Mouse (Mus musculus) brain, adult 2 months (tissue): ENCODE measurements around the gene Pygm.

Source experiments
- DNase-seq: peaks from one replicate; pipeline ENCODE4 v3.0.0; 2011; ENCODE audit warnings: low read depth, low spot score

Pygm gene

GRCm38 (mm10) chr19:6384128-6384527 lies at the start of gene Pygm:
Pygm (plus strand) TSS chr19:6384399.
- peak; percentile 73 for DNase-seq

GRCm38 (mm10) chr19:6334673-6335457 lies 49.3 kb upstream of the Pygm start, which contains the start of gene Men1:
Men1 (plus strand) TSS chr19:6334979.
- peak; percentile 100 for DNase-seq

GRCm38 (mm10) chr19:6335458-6335827 lies 48.8 kb upstream of the Pygm start:
- peak; percentile 34 for DNase-seq

DNA sequence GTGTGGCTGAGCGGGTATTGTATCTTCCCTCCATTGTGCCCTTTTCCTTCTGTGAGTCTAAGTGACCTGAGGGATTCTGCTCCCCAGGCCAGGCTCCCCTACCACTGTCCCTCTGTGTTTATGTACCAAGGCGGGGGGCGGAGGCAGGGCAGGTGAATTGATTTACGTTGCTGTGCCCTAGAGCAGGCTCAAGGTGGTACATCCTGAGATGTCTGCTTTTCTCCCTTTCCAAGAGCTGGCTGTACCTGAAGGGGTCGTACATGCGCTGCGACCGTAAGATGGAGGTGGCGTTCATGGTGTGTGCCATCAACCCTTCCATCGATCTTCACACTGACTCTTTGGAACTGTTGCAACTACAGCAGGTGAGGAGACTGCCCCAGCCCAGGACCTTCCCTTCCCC lies 47.3 kb upstream of the Pygm start:
- DNase-seq: no peak

GRCm38 (mm10) chr19:6338171-6338570 lies 46.0 kb upstream of the Pygm start:
- no peak for DNase-seq

DNA sequence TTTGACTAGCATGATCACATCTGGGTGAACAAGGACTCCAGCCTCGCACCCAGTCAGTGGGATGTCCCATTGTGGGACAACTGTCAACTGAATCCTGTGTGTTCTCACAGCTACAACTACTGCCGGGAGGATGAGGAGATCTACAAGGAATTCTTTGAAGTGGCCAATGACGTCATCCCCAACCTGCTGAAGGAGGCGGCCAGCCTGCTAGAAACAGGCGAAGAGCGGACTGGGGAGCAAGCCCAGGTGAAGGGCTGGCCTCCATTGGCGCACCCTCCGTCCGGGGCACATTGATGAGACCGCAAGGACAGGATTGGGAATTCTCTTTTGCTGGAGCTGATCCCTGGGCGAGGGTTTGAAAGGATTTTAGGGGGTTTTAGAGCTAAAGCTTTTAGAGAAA lies 45.5 kb upstream of the Pygm start:
- DNase-seq: no peak

GRCm38 (mm10) chr19:6339191-6339590 lies 45.0 kb upstream of the Pygm start:
- no peak for DNase-seq

- DNase-seq: no peak
Observed at GRCm38 (mm10) chr19:6339890-6340504, 44.2 kb upstream of the Pygm start.

GRCm38 (mm10) chr19:6340524-6341452 lies 43.4 kb upstream of the Pygm start, which contains the start of gene Map4k2:
Map4k2 (plus strand) TSS chr19:6341135.
- peak; percentile 88 for DNase-seq

DNA sequence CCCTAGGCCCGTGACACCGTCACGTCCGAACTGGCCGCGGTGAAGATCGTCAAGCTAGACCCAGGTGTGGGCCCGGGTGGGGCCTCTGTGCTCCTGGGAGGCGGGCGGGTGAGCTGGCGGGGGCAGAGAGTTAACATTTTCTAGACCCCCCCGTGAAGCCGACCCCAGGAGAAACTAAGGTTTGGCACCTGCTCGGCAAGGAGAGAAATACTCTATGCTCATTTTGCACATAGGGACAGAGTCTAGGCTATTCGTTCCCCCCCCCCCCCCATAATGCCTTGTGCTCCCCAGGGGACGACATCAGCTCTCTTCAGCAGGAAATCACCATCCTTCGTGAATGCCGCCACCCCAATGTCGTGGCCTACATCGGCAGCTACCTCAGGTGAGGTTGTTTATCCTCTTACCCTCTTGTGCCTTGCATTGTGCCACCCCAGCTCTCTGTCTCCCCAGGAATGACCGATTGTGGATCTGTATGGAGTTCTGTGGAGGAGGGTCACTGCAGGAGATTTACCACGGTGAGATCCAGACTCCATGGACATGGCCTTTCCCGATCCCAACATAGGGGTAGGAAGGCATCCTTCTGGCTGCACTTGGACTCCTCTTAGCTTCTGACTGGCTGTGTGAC lies 42.6 kb upstream of the Pygm start:
- peak; percentile 29 for DNase-seq

GRCm38 (mm10) chr19:6342276-6342933 lies 41.8 kb upstream of the Pygm start:
- no peak for DNase-seq

DNA sequence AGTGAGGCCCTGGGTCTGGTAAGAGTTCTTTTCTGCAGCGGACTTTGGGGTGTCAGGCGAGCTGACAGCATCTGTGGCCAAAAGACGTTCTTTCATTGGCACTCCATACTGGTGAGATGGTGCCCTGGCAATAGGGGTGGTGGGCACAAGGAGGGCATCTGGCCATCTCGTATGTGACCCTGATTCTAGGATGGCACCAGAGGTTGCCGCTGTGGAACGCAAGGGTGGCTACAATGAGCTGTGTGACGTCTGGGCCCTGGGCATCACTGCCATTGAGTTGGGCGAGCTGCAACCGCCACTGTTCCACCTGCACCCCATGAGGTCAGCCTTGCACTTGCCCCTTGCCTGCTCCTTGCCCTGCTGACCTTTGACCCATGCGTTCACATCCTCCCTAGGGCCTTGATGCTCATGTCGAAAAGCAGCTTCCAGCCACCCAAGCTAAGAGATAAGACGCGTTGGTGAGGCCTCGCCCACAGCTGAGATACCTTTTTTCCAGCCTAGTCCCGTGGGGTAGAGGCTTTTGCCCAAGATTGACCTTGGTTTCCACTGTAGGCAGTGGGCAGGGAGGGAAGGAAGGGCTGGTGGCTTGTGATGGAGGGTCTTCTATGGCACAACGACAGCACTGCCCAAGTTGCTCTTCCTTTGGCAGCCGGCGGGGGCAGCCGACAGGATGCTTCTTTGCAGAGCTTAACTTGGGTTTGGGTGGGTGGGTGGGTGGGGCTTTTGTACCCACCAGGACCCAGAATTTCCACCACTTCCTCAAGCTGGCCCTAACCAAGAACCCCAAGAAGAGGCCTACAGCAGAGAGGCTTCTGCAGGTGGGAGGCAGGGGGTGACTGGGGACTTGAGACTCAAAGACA lies 40.9 kb upstream of the Pygm start:
- DNase-seq: no peak

- DNase-seq: peak; percentile 66
Observed at GRCm38 (mm10) chr19:6343996-6344395, 40.2 kb upstream of the Pygm start.

- no peak for DNase-seq
Observed at GRCm38 (mm10) chr19:6346023-6346422, 38.2 kb upstream of the Pygm start.

GRCm38 (mm10) chr19:6346661-6347060 lies 37.5 kb upstream of the Pygm start:
- DNase-seq: no peak

DNA sequence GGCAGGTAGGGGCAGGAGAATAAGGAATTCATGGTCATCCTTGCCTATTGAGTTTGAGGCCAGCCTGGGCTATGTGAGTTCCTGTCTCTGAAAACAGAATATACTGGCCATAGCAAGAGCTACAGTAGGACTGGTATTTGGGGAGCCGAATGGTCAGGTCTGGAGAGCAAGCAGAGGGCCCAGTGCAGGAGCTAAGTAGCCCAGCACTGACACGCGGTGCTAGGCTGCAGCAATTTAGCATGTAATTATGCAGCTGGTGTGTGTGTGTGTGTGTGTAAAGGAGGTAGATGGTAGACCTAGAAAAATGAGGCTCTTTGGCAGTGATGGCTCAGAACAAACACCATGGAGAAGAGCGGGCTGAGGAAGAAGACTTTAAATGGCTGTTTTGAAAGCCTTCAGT lies 36.6 kb upstream of the Pygm start:
- DNase-seq: no peak

GRCm38 (mm10) chr19:6348717-6349116 lies 35.5 kb upstream of the Pygm start:
- no peak for DNase-seq

DNA sequence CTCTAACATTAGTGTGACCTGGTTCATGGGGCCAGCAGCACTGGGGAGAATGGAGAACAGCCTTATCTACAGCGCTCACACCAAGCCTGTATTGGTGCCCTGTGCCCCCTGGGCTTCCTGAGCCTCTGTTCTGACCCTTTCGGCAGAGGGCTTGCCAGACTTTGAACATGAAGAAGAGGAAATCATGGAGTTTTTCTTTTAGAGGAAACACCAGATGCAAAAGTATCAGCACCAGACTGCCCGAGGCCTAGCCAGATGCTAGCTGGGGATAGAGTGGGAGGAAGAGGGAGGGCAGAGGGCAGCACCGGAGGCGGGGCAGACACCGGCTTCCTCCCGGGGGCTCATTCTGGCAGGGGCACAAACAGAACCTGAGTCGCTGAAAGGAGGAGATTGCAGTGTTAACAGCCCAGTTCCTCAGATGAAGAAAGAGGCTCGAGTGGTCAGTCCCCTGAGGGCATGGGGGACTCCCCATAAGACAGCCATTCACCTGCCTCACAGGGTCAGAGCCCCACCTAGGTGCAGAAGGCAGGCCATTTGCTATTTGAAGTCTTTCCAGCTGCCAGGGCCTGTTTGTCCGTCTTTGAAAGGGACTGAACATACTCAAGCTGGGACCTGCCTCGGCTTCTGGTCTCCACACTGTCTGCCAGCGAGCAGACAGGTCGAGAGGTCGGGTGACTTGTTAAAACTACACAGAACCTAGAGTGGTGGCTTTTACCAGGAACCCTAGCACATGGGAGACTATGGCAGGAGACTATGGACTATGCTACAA lies 34.8 kb upstream of the Pygm start:
- DNase-seq: no peak

- DNase-seq: no peak
Observed at GRCm38 (mm10) chr19:6351431-6352106, 32.6 kb upstream of the Pygm start.
